Mouse (Mus musculus): ENCODE data around the gene Dhtkd1. TPM values are rescaled to one million over a fixed set of nuclear protein-coding genes. Genes with fewer than 3 reads are reported as not detected.
"Not testable (repeated sequence)": the region's sequence is repeated elsewhere in the genome, so short reads cannot be mapped to it uniquely, and the experiment has no call there.

The Dhtkd1 gene
- total and polyA plus RNA-seq, 2 experiments from 2014 or later = 3.7 to 6.6 TPM

- ATAC-seq (peak; percentile 71; the same call in 1 of the 2 replicates), DNase-seq (ENCODE audit: low spot score) (peak; percentile 30)
- Histone ChIP-seq H3K4me3 (ENCODE audit: low read length) (peak overlapping the region; percentile 60), H3K27me3 (ENCODE audit: insufficient read depth, low read length) (no peaks in the 10 kb centered on the region), H3K4me2 (ENCODE audit: low read depth, low read length) (peak overlapping the region; percentile 80), H3K9ac (replicated peaks; ENCODE audit: low read length) (peak overlapping the region; percentile 69), H3K27ac (peak overlapping the region; percentile 76), H3K4me1 (ENCODE audit: insufficient read depth, low read length) (peaks cover 5% of the 10 kb centered on the region), H3K9me3 (ENCODE audit: low read length) (no peaks in the 10 kb centered on the region), H3K36me3 (ENCODE audit: insufficient read depth, low read length) (no peaks in the 10 kb centered on the region)
- WGBS = under 1% methylated on average over 40 of the region's 46 CpGs
- TF ChIP-seq CTCF (IDR thresholded peaks at IDR 0.05; ENCODE audit: low read depth) = no peak
Measured at GRCm38 (mm10) chr2:5951621-5952211, 9.1 kb upstream of the Dhtkd1 start.

GRCm38 (mm10) chr2:5950766-5951595 lies 8.4 kb upstream of the Dhtkd1 start, which contains the start of gene Upf2:
Upf2 (plus strand) TSS chr2:5951469.
- peak within 1 kb of the TSS; percentile 76 for H3K27ac ChIP-seq
- no peaks in the 10 kb centered on the region for H3K27me3 ChIP-seq (ENCODE audit: insufficient read depth, low read length)
- TF ChIP-seq CTCF (IDR thresholded peaks at IDR 0.05; ENCODE audit: low read depth) = peak; percentile 29; the same call in 1 of the 2 replicates
- WGBS = under 1% methylated on average over 44 of the region's 54 CpGs
- H3K36me3 ChIP-seq (ENCODE audit: insufficient read depth, low read length) = no peaks in the 10 kb centered on the region
- peak; percentile 97 for ATAC-seq
- peak within 1 kb of the TSS; percentile 80 for H3K4me2 ChIP-seq (ENCODE audit: low read depth, low read length)
- H3K4me1 ChIP-seq (ENCODE audit: insufficient read depth, low read length) = peaks cover 5% of the 10 kb centered on the region
- peak within 1 kb of the TSS; percentile 69 for H3K9ac ChIP-seq (replicated peaks; ENCODE audit: low read length)
- H3K9me3 ChIP-seq (ENCODE audit: low read length) = no peaks in the 10 kb centered on the region
- H3K4me3 ChIP-seq (ENCODE audit: low read length) = peak within 1 kb of the TSS; percentile 60
- DNase-seq (ENCODE audit: low spot score) = peak; percentile 97

GRCm38 (mm10) chr2:5950305-5950704 lies 7.7 kb upstream of the Dhtkd1 start:
- DNase-seq (ENCODE audit: low spot score) (peak; percentile 26), ATAC-seq (no peak)
- peak overlapping the region; percentile 69 for H3K9ac ChIP-seq (replicated peaks; ENCODE audit: low read length)
- H3K4me1 ChIP-seq (ENCODE audit: insufficient read depth, low read length) = peaks cover 5% of the 10 kb centered on the region
- peak overlapping the region; percentile 60 for H3K4me3 ChIP-seq (ENCODE audit: low read length)
- H3K27ac ChIP-seq = peak overlapping the region; percentile 76; the same call in 1 of the 2 replicates
- H3K27me3 ChIP-seq (ENCODE audit: insufficient read depth, low read length) = no peaks in the 10 kb centered on the region
- H3K9me3 ChIP-seq (ENCODE audit: low read length) = no peaks in the 10 kb centered on the region
- H3K4me2 ChIP-seq (ENCODE audit: low read depth, low read length) = peak overlapping the region; percentile 70
- 5% methylated on average over 6 of the region's 6 CpGs for WGBS
- no peak for TF ChIP-seq CTCF (IDR thresholded peaks at IDR 0.05; ENCODE audit: low read depth)
- H3K36me3 ChIP-seq (ENCODE audit: insufficient read depth, low read length) = no peaks in the 10 kb centered on the region

GRCm38 (mm10) chr2:5949821-5950220 lies 7.2 kb upstream of the Dhtkd1 start:
- H3K4me3 ChIP-seq (ENCODE audit: low read length) = not testable (repeated sequence)

GRCm38 (mm10) chr2:5948964-5949363 lies 6.4 kb upstream of the Dhtkd1 start:
- 85% methylated on average over 2 of the region's 2 CpGs for WGBS
- Histone ChIP-seq H3K4me1 (ENCODE audit: insufficient read depth, low read length) (peaks cover 5% of the 10 kb centered on the region), H3K36me3 (ENCODE audit: insufficient read depth, low read length) (no peaks in the 10 kb centered on the region), H3K4me3 (ENCODE audit: low read length) (no peak overlapping the region), H3K27ac (no peak overlapping the region), H3K4me2 (ENCODE audit: low read depth, low read length) (no peak overlapping the region), H3K9me3 (ENCODE audit: low read length) (no peaks in the 10 kb centered on the region), H3K9ac (replicated peaks; ENCODE audit: low read length) (no peak overlapping the region), H3K27me3 (ENCODE audit: insufficient read depth, low read length) (no peaks in the 10 kb centered on the region)
- ATAC-seq (no peak), DNase-seq (ENCODE audit: low spot score) (no peak)
- TF ChIP-seq CTCF (IDR thresholded peaks at IDR 0.05; ENCODE audit: low read depth) = no peak

More at GRCm38 (mm10) chr2:5949821-5950220, 7.2 kb upstream of the Dhtkd1 start:
- H3K4me2 ChIP-seq (ENCODE audit: low read depth, low read length) = peak overlapping the region; percentile 70
- not testable (repeated sequence) for H3K27me3 ChIP-seq (ENCODE audit: insufficient read depth, low read length); ATAC-seq; DNase-seq (ENCODE audit: low spot score); H3K9me3 ChIP-seq (ENCODE audit: low read length); H3K36me3 ChIP-seq (ENCODE audit: insufficient read depth, low read length); H3K27ac ChIP-seq; H3K9ac ChIP-seq (replicated peaks; ENCODE audit: low read length); H3K4me1 ChIP-seq (ENCODE audit: insufficient read depth, low read length)
- WGBS = 96% methylated on average over 9 of the region's 9 CpGs

- H3K36me3 ChIP-seq (ENCODE audit: insufficient read depth, low read length) = no peaks in the 10 kb centered on the region
- ATAC-seq = no peak
- no peaks in the 10 kb centered on the region for H3K4me1 ChIP-seq (ENCODE audit: insufficient read depth, low read length)
- H3K9me3 ChIP-seq (ENCODE audit: low read length) = no peaks in the 10 kb centered on the region
- no peak for TF ChIP-seq CTCF (IDR thresholded peaks at IDR 0.05; ENCODE audit: low read depth)
- H3K27me3 ChIP-seq (ENCODE audit: insufficient read depth, low read length) = no peaks in the 10 kb centered on the region
- H3K4me3 ChIP-seq (ENCODE audit: low read length) = no peak overlapping the region
- H3K27ac ChIP-seq = no peak overlapping the region
- no peak overlapping the region for H3K4me2 ChIP-seq (ENCODE audit: low read depth, low read length)
- no peak for DNase-seq (ENCODE audit: low spot score)
- 85% methylated on average over 3 of the region's 3 CpGs for WGBS
- H3K9ac ChIP-seq (replicated peaks; ENCODE audit: low read length) = no peak overlapping the region
Measured at GRCm38 (mm10) chr2:5946876-5947275, 4.3 kb upstream of the Dhtkd1 start.
